Mouse (Mus musculus) testis, adult 2 months (tissue): ENCODE measurements at regions not wholly inside any gene's neighbourhood (a gene's known extent, or its start where the extent isn't known, plus 50 kb on each side); places are given as distances from the start of the nearest gene placed in this dataset.
"Not testable (repeated sequence)": the region's sequence is repeated elsewhere in the genome, so short reads cannot be mapped to it uniquely, and the experiment has no call there.

Experiments used
- H3K27ac ChIP-seq: fragments of 200-500 bp; 2 replicates; pipeline ENCODE4 v1.5.1; 2012; ENCODE audit warnings: low read depth, low read length; ENCODE audit not compliant: control insufficient read depth, insufficient read depth
- H3K27me3 ChIP-seq: fragments of 200-500 bp; 2 replicates; pipeline ENCODE4 v1.6.1; 2012; ENCODE audit warnings: mild to moderate bottlenecking, low read length, moderate library complexity; ENCODE audit not compliant: control insufficient read depth, insufficient read depth
- H3K36me3 ChIP-seq: fragments of 200-500 bp; 2 replicates; pipeline ENCODE4 v1.6.1; 2012; ENCODE audit warnings: mild to moderate bottlenecking, low read length; ENCODE audit not compliant: control insufficient read depth, insufficient read depth
- H3K4me1 ChIP-seq: fragments of 200-500 bp; 2 replicates; pipeline ENCODE4 v1.6.1; 2012; ENCODE audit warnings: low read length; ENCODE audit not compliant: control insufficient read depth, insufficient read depth
- H3K4me3 ChIP-seq: fragments of 200-500 bp; 2 replicates; pipeline ENCODE4 v1.5.1; 2012; ENCODE audit warnings: low read depth, mild to moderate bottlenecking, low read length, moderate library complexity, mixed read lengths; ENCODE audit not compliant: control insufficient read depth
- CTCF ChIP-seq: fragments of 200-500 bp; IDR thresholded peaks from 2 replicates; pipeline ENCODE4 v1.5.1; 2012; ENCODE audit warnings: low read depth, mild to moderate bottlenecking, inconsistent platforms, low read length, moderate library complexity; ENCODE audit not compliant: control insufficient read depth, insufficient read depth, insufficient replicate concordance
- POLR2A ChIP-seq: fragments of 200-500 bp; IDR thresholded peaks from 2 replicates; pipeline ENCODE4 v1.6.1; 2012; ENCODE audit warnings: low read depth, mild to moderate bottlenecking, inconsistent platforms, low read length, moderate library complexity; ENCODE audit not compliant: control insufficient read depth

DNA sequence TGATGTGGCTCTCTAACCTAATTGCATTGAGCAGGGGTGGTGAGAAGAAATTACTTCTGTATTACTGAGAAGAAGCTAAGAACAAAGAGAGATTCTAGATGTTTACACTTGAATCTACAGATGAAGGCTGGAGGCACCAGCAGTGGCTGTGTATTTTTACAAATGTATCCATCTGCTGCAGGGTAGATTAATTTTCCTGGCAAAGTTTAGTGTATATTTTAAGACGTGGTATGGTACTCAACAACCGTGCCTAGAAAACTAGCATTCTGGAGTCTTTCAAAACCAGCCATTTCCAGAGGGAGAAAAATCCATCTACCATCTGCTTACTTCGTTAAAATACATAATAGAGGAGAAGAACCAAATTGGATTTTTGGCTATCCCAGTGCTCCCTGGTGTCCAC is 172.6 kb downstream of the Phf3 start:
- H3K27me3 ChIP-seq, result no peaks in the 10 kb centered on the region
- H3K4me3 ChIP-seq, result no peak overlapping the region
- H3K4me1 ChIP-seq, result no peaks in the 10 kb centered on the region
- H3K36me3 ChIP-seq, result no peaks in the 10 kb centered on the region
- H3K27ac ChIP-seq, result no peak overlapping the region
- no peak for TF ChIP-seq POLR2A
- no peak for TF ChIP-seq CTCF

DNA sequence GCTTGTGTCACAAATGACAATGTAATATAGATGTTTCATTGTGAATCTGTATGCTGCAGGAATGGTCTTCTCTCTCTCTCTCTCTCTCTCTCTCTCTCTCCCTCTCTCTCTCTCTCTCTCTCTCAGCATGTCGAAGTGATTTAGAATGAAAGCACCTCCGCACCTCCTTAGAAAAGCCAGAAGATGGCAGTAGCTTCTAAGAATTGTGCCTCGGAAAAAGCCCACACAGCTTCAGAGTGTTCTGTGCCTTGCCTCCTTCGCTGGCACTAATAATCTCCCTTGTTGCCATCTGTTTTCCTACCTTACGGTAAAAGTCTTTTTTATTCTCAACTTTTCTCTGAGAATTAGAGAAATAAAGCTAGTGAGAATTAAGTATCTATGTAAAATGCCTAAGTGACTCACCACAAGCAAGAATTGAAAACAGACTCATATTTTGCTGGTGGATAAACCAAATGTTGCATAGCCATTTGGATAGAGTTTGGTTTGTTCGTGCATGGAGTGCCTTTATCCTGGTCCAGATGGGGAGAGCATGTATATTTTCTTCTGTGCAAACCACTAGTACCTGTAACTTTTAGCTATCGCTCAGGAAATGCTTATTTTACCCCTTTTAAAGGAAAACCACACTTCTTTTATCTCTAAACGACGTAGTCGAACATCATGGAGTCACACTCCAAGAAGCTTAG is 173.2 kb downstream of the Phf3 start:
- TF ChIP-seq POLR2A (no peak), CTCF (no peak)
- Histone ChIP-seq H3K4me1 (no peaks in the 10 kb centered on the region), H3K27me3 (no peaks in the 10 kb centered on the region), H3K4me3 (no peak overlapping the region), H3K27ac (no peak overlapping the region), H3K36me3 (no peaks in the 10 kb centered on the region)

DNA sequence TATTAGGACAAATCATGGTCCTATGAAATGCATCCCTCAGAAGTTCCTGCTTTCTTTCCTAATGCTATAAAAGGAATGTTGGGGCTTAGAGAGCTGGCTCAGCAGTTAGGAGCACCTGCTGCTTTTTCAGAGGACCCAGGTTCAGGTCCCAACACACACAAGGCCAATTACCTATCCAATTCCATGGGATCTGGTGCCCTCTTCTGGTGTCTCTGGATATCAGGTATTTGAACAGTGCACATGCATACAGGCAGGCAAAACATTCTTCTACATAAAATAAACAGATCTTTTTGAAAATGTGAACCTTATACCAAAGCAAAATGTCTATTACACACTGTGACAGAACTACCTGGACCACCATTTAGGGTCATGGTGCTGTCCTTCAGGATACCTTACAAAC is 177.4 kb downstream of the Phf3 start:
- Histone ChIP-seq H3K4me1 (no peaks in the 10 kb centered on the region), H3K27ac (no peak overlapping the region), H3K36me3 (no peaks in the 10 kb centered on the region), H3K27me3 (no peaks in the 10 kb centered on the region), H3K4me3 (no peak overlapping the region)
- no peak for TF ChIP-seq POLR2A
- no peak for TF ChIP-seq CTCF

DNA sequence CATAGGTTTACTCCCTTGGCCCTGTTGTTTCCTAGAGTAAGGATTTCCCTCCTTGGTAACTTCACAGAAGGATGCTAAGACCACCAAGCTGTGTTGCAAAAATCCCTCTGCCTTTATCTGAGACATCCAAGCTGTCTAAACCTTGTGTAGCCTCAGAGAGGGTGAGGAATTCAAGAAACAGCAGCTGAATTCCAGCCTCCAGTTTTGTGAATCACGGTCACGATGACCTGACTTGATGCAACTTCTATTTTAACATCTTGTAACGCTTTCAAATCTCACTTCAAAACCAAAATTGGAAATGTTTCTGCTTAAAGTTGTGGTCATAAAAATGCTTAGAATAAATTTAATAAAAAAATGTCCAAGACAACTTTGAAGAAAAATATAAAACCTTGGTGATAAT is 188.4 kb downstream of the Phf3 start:
- no peak overlapping the region for H3K4me3 ChIP-seq
- no peak overlapping the region for H3K27ac ChIP-seq
- H3K27me3 ChIP-seq, result no peaks in the 10 kb centered on the region
- TF ChIP-seq CTCF, result no peak
- no peak for TF ChIP-seq POLR2A
- no peaks in the 10 kb centered on the region for H3K4me1 ChIP-seq
- no peaks in the 10 kb centered on the region for H3K36me3 ChIP-seq

DNA sequence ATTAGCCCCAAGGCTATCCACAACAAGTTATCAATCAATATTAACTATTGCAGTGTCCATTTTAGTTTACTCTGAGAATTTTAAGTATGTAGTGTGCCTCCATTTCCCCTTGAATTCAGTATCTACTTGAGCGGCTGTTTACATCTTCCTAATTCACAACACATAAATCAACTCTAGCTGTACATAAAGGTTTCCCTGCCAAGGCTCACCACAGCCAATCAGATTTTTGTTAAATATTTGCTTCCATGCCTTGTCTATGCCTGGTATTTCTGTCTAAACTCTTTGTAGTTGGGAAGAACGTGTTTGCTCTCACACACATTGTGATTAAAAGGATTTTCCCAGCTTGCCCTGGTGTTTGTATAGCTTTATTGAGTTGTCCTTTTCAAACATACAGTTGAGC is 189.8 kb downstream of the Phf3 start:
- H3K4me1 ChIP-seq, result no peaks in the 10 kb centered on the region
- no peak overlapping the region for H3K27ac ChIP-seq
- no peak overlapping the region for H3K4me3 ChIP-seq
- H3K27me3 ChIP-seq, result no peaks in the 10 kb centered on the region
- TF ChIP-seq POLR2A (no peak), CTCF (no peak)
- no peaks in the 10 kb centered on the region for H3K36me3 ChIP-seq

DNA sequence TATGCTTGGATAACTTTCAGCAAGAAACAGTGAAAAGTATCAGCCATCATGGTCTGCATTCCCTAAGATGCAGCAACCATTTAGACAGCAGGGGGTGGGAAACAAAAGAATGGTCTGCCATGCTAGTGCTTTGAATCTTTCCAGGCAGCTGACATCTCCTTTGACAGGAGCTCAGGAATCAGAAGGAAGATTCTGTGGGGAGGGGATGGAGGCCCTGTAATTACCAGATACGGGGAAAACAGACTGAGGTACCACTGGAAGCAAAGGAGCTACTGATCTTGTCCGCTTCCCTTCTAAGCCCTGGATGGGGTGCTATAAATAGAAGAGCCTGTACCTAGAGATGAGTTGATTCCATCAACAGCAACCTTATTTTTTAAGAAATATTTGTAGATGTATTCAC is 233.9 kb downstream of the Phf3 start:
- Histone ChIP-seq H3K27me3 (no peaks in the 10 kb centered on the region), H3K4me3 (no peak overlapping the region), H3K36me3 (no peaks in the 10 kb centered on the region), H3K4me1 (no peaks in the 10 kb centered on the region; the same call in 1 of the 2 replicates), H3K27ac (no peak overlapping the region)
- TF ChIP-seq CTCF (no peak), POLR2A (no peak)

DNA sequence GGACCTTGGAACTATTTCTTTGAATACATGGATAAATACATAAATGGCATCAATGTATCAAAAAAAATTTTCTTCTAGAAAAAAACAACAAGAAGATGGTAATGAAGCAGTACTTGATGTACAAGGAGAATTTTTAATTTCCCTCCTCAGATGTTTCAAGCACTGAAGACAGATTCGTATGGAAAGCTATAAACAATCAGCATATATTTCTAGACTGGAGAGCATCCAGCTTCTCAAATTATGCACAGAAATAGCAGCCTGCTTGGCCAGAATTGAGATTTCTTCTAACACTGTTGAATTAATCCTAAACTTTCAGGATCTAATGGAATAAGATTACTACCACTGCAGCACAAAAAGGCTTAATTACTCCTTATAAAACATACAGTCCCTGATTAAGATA is 241.0 kb downstream of the Phf3 start:
- TF ChIP-seq POLR2A (no peak), CTCF (no peak)
- H3K36me3 ChIP-seq, result no peaks in the 10 kb centered on the region
- no peaks in the 10 kb centered on the region for H3K4me1 ChIP-seq
- no peak overlapping the region for H3K4me3 ChIP-seq
- H3K27ac ChIP-seq, result no peak overlapping the region
- no peaks in the 10 kb centered on the region for H3K27me3 ChIP-seq

DNA sequence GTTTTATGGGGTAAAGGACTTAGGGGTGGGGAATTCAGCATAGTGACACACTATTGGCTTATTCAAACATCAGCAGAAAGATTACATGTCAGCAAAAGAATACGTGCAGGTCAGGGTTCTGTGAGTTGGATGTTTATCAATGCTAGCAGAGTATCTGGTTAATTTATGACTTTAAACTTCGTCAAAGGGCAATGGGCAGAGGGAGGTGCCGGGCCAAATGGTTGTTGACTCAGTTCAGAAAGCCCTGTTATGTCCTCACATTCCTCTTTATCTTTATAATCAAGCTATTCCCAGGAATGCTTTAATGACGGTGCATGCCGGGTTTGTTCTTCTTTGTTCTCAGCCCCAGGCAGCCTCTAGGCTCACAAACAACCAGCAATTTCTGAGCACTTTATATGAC is 245.9 kb downstream of the Phf3 start:
- not testable (repeated sequence) for H3K27ac ChIP-seq, H3K36me3 ChIP-seq, H3K4me1 ChIP-seq, H3K27me3 ChIP-seq, H3K4me3 ChIP-seq
